Mouse (Mus musculus) T-helper 1 cell (primary cell): ENCODE measurements at regions not wholly inside any gene's neighbourhood (a gene's known extent, or its start where the extent isn't known, plus 50 kb on each side); places are given as distances from the start of the nearest gene placed in this dataset.

ENCODE experiments used
- in situ Hi-C: fragments of 300-600 bp; cut with MboI, MseI; formaldehyde crosslinking; loops from one replicate; pipeline ENCODE4 v1.15.1; 2025; ENCODE audit warnings: high pct_unique_total_duplicates

- in situ Hi-C loops = no loop called here
These were observed 78.2 kb upstream of the Slc16a7 start for GRCm38 (mm10) chr10:125467503-125467902.

DNA sequence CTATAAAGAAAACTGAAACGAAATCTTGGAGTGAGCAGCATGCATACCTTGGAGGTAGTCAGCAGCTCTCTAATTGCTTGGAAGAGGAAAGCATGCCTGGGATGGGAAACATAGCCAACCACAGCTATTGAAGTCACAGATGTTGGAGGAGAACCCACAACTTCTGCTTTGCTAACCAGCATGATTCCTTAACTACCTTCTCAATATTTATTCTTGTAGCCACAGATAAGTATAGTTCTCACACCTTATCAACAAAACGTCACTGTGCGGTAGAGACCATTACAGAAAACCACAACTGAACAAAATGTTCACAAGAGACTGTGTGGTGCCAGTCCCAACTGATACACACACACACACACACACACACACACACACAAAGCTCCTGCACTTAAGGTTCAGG lies 99.1 kb upstream of the Slc16a7 start:
- in situ Hi-C loops = no loop called here

DNA sequence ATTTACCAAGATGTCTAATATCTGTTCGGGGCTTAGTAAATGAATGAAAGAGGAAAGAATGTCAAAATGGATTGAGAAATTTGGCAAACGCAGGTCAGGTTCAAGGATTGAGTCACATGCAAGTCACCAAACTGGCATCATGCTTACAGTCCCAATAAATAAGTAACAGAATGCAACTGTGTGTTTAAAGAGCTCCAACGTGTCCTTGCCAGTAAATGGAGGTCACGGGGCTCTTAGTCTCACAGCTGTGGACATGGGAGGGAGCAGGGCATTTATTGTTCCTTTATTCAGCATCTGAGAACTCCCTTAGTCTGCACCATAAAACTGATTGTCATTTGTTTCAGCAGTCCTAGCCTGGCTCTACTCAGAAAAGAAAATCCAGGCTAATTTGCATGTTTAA lies 101.1 kb upstream of the Slc16a7 start:
- in situ Hi-C loops = no loop called here

DNA sequence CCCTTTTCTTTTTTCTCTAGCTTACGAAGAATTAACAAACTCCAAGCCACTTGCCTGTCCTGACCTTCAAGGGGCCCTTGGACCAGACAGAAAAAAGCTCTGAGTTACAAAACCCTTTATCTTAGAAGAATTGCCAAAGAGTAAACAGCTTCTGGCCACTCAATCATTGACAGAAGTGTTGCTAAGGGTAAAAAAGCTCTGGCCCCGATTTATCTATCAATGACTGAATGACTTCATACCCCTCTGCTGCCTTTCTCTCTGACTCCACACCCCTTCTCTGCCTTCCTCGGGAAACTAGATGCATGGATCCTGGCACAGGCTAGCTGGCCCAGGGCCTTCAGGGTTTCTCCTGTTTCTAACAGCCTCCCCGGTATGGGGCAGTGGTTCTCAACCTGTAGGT lies 105.2 kb upstream of the Slc16a7 start:
- in situ Hi-C loops = no loop called here

DNA sequence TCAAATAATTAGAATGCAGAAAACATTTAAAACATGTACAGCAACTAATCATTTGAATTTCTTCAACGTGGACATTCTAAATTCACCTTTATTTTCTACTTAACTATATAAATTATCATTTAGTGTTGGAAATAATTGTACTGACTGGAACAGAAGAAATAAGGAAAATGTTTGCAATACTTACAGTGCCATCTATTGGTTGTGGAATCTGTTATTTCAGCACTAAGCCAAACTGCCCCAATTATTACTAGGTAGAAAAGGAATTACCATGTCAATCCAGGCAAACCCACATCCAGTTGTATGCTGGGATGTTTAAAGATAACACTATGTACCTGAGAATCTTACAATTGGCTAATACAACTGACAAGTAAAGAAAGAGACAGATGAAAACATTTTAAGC lies 109.1 kb upstream of the Slc16a7 start:
- in situ Hi-C loops = no loop called here

DNA sequence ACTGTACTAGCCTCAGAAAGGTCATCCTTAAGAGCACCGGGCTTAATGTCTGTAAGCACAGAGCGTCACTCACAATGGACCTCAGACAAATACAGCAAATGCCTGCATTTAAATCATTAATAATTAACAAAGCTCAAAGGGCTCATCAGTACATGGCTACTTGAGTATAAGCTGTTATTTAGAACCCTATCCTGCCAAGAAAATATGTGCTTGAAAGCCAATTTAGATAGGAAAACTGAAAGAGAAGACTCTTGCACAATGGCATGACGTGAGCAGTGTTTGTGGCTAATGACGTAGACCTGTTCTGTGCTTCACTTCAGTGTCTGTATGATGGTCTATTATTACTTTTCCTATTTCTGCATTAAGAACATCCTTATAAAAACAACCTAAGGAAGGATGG lies 111.1 kb upstream of the Slc16a7 start:
- in situ Hi-C loops = no loop called here

DNA sequence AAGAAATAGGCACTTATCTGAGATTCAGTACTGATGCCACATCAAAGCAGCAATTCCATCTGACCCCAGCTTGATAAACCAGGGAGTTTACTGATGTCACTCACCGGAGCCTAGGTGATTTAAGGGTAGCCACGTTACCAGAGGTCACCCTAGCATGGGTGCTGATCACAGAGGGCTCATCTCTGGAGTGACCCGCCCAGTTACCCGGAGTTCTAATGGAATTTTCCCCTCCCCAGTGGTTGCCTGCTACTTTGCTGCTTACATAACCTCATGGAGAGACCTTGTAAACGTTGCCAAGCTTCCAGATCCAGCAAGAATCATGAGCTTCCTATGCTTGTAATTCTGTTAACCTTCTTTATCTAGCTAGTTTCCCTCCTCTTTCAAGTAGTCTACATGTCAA lies 125.8 kb upstream of the Slc16a7 start:
- in situ Hi-C loops = no loop called here

DNA sequence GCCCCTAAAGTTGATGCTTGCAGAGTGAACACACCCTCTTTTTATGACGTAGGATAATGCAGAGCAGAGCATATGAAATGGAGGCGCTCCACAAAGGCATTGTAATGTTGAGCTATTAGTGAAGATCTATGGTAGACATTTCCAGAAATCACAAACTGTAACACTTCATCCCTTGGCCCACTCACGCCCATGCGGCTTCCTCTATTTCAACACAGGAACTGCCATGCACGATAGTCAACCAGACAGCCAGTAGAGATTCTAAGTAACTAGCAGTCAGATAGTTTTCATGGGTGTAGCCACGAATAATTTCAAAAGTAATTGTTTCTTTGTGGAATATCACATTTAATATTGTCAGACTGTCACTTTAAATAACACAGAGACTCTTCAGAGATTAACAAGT lies 141.6 kb upstream of the Slc16a7 start:
- in situ Hi-C loops = no loop called here

DNA sequence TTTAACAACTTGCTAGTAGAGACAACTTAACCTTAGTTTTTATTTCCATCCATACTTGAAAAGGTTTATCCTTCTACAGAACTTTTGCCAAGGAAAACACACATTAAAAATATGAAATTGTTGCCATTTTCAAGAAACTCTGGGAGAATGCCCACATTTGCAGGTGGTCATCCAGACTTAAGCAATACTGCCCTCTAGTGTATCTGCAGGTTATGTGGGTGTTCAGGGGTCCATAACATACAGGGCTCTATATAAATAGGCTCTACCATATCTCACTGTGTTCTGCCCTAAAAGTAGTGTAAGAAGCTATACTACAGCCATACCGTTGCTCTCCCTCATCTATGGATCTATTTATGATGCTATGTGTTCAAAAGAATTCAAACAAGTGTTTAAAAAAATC lies 149.1 kb upstream of the Slc16a7 start:
- in situ Hi-C loops = no loop called here

DNA sequence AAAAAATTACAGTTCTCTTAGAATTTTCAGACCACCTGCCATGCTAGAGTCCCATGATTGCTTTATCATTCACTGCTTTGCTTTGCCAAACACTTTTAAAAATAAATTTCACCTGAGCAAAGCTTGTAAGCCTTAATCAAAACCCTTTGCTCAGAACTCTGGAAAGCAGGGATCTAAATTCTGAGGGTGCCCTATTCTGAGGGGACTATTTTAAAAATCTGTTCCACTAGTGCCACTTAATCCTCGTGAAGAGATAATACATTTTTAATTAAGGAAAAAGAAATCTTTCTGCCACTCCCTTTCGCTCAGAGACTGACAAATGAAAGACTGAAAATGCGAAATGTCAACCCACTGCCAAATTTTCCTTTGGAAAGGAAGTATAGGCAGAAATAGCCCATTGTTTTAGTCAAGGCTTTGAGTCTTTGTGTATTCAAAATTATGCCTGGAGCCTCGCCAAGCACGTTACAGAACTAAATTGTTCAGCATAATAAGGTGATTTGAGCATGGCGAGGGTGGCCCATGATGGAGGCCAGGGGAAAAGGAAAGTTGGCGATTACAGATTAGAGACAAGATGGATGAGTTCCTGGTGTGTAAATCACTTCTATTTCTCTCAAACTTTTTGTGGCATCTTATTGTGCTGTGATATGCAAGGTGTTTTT lies 197.4 kb upstream of the Slc16a7 start:
- in situ Hi-C loops = no loop called here

- in situ Hi-C loops = no loop called here
These were observed 203.7 kb upstream of the Slc16a7 start for GRCm38 (mm10) chr10:125593006-125593405.

DNA sequence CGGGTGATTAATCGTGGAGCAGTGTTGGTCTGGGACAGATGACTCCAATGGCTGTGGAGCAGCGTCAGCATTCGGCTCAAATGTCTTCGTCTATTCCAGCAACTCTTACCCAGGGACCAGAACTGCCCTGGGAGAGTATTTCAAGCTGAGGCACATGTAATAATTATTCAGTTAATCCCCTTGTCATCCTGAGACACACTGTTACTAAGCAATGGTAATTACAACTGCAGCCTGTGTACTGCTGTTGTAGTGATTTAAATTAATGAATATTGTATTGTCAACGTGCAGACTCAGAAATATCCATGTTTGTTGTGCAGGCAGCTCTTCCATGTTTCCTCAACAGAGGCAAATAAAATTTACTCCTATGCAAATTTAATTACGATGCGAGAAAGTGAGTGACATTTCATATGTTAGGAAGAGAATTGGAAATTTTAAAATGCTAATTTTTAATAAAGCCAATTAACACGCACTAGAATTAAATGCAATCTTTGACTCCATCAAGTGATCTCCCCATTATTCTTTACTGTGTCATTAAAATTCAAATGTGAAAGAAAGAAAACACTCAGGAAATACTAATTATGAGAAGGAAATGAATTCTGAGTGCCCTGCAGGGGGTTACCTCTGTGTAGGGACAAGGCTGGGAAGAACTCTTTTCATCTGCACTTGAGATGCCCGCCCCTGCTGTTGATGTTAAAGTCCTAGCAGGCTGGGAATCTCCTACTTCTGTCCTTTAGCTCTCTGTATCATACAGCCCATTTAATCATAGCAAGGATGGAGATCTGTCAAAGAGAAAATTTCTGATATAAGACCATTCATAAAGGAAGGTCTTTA lies 218.7 kb upstream of the Slc16a7 start:
- in situ Hi-C loops = no loop called here

- in situ Hi-C loops = no loop called here
These were observed 221.1 kb upstream of the Slc16a7 start for GRCm38 (mm10) chr10:125610353-125610752.

DNA sequence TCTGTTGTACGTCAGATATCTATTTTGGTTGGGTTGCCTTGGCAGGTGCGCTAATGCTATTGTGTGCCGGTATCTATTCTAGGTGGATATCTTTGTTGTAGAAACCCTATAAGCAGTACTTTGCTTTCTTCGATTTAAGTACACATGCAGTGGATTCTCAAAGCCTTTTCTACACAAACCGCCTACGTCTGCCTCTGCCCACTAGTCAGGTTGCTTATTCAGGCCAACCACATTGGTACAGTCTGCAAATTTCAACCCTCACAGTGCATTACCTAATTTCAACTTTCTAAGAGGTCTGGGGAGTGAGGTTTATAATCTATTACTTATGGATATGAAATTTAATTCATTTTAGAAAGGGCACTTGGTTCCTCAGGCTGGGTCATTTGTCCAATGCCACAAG lies 223.5 kb upstream of the Slc16a7 start:
- in situ Hi-C loops = no loop called here

- in situ Hi-C loops = no loop called here
These were observed 232.1 kb upstream of the Slc16a7 start for GRCm38 (mm10) chr10:125621376-125621775.

DNA sequence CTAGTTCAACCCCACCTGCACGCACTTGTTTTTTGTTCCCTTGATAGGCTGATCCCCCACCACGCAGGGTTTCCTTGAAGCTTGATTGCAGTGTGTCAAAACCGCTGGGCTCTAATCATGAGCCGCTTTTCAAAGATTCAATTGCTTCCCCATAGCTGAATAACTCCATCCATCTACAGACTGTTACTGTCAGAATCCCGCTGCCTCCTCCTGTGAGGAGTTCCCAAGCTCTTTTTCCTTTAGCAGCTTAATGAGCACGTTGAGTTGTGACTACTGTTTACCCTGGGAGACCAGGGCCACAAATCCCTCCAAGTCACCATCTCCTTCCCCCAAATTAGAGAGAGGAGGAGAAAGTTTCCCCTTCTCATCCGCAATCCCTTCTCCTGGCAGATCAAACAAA lies 234.6 kb upstream of the Slc16a7 start:
- in situ Hi-C loops = no loop called here

DNA sequence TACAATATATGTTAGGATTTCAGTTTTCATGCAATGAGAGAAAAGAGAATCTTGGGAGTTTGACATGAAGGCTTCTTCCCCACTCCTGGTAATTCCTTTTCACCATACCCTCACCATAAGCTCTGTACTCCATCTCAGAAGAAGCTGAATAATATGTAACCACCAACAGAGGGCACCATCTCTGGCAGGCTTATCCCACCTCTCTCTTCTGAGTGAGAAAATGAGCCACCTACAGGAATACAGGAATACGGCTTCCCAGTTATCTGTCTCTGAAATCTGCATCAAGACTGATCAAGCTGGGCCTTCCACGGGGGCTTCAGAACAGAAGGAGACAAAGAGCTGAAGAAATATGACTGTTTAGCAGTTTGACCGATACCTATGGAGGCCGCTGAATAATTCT lies 278.6 kb upstream of the Slc16a7 start:
- in situ Hi-C loops = no loop called here

- in situ Hi-C loops = no loop called here
These were observed 284.4 kb upstream of the Slc16a7 start for GRCm38 (mm10) chr10:125673637-125674036.

- in situ Hi-C loops = no loop called here
These were observed 286.3 kb upstream of the Lrig3 start for GRCm38 (mm10) chr10:125679644-125680043.

DNA sequence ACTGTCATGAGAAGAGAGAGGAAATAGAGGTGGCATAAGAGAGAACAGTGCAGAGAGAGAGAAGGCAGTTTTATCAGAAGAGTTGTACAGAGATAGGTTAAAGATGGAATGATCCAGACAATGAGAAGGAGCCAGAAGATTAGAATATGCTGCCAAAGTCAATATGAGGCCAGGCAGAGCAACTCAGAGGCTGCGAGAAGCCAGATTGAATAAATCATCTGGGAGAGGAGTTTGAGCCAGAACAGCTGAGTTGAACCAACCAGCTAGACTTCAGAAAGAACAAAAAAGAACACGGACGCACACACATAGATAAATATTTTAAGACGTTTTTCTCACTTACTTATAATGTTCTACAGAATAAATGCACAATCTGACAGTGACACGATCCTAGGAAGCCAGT lies 280.8 kb upstream of the Lrig3 start:
- in situ Hi-C loops = no loop called here

DNA sequence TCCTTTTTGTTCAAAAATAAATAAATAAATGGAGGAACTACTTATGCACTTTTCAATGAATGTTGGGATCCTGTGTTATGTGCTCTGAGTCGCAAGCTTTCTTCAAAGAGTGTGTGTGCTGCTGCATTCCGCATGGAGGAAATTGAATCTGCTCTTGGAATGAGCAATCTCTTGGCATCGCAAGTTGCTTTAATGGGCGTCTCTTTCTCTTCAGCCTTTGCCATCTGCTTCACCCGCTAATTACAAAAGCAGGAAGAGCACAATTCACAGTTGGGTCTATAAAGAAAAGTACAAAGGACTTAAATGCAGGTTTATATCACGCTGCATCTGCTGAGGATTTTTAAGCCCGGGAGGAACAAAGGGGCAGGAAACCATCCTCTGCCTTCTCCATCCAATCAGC lies 272.5 kb upstream of the Lrig3 start:
- in situ Hi-C loops = no loop called here

DNA sequence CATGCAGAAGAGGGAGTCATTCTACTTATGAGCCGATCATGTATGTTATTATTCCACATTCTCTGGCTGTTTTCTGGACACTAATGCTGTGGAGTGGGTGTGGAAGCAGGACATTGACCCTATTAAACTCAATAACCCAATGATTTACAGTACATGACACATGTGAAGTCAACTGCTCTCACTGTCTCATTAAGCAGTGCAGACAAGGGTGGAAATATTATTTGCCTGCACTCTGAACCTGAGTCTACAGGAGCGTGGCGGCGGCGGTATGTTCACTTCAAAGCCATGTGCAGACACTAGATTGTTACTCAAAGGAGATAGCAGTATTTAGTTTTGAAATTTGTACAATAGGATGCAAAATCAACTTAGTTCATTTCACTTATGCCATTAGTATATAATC lies 269.8 kb upstream of the Lrig3 start:
- in situ Hi-C loops = loop anchor here (5.0 kb wide), 1 partner anchor 206 kb away; no protein-coding TSS in a partner anchor

DNA sequence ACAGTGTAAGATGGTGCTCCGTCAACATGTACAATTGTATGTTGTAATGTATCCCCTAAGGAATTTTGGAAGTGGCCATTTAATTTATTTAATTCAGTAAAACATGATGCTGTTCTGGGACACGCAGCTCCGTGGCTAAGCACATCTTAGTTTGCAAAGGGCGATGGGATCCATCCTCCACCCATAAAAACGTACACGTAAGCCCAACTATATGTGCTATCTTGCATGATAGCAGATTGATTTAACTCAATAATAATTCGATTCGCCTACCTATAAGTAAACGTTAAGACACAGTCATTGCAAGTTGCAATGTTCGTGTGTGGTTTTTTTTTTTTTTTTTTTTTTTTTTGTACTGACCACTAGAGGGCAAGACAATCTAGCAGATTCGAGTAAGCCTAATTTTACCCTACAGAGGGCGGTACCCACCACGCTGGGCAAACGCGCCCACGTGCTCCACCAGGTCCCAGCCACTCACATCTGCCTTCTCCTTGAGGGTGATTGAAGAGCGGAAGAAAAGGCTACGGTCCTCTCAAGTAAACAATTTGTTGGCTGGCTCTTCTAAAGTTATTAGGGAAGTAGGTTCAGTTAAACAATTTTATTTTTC lies 240.8 kb upstream of the Lrig3 start:
- in situ Hi-C loops = no loop called here
